Mouse (Mus musculus) adrenal gland, adult (tissue): ENCODE measurements around the gene Wdr31.

Experiments used
- DNase-seq, 2 experiments: peaks; one replicate each; pipeline ENCODE4 v3.0.0; 2022 to 2023; ENCODE audit warnings: low spot score in 1 of 2; ENCODE audit not compliant: inconsistent age in 2 of 2

Wdr31 gene

GRCm38 (mm10) chr4:62440986-62441385 lies 29.7 kb downstream of the Wdr31 start:
- no peak for DNase-seq

DNA sequence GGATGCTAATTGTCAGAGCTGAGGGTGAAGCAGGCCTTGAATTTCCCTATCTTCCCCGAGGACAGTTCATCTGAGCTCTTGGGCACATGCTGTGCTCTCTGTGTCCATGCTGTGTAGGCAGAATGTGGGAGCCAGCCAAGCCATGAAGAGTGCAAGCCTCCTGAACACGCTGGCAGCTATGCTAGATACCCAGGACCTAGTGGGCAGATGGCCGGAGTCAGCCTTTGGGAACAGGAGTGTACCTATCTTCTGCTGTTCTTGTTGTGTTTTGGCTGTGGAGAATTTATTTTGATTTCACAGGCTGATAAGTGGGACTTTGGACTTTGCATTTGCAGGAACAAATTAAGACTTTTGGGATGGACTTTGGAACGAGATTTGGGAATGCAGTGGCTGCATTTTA lies 30.2 kb downstream of the Wdr31 start:
- no peak for DNase-seq

DNA sequence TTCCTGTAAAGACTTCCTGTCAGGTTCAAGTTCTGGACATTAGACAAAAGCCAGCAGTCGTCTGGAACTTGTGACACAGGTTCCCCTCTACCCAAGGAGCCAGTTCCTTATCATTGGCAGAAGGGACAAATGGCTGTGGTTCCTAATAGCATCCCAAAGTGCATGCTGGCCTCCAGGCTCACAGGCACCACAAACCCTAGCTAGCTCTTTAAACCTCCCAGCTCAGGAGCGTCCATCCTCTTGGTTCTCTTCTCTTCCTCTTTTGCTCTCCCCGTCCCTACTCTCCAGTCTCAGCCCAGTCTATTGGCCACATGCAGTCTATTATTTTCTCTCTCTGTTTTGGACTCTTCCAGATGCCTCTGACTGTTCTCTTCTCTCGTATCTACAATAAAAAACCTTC lies 30.9 kb downstream of the Wdr31 start:
- DNase-seq: no peak

GRCm38 (mm10) chr4:62437871-62438270 lies 32.8 kb downstream of the Wdr31 start:
- DNase-seq: no peak

DNA sequence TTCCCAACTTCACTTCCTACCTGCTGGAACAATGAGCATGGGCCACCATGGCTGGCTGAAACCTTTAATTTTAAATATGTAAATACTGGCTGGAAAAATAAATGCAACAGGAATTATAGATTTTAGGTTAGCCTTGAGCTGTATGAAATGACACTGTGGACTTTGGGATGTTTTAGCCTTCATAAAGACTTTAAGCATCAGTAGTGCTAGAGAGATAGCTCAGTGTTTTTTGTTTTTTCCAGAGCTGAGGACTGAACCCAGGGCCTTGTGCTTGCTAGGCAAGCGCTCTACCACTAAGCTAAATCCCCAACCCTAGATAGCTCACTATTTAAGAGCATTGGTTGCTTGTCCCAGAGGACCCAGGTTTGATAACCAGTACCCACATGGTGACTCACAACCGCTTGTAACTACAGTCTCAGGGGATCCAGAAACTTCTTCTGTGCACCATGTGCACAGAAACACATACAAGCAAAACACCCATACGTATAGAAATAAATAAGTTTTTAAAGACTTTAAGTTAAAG lies 33.4 kb downstream of the Wdr31 start:
- DNase-seq: no peak

DNA sequence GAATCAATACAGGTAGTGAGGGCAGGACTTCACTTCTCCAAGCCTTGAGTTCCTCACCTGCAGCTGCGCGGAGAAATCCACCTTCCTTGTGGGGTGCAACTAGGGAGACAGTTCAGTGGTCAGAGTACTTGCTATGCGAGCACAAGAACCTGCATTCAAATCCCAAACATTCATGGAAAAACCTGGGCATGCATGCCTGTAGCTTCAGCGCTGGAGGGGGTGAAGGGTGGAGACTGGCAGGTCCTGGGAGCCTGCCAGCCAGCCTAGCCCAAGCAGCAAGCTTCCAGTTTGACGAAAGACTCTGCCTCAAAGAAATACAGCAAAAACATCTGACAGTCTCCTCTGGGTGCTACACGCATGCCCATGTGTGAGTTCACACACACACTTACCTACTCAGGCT lies 35.6 kb downstream of the Wdr31 start, which contains the start of gene Rnf183:
Rnf183 (minus strand) TSS at position 172 of the 400 bp plus-strand sequence.
- DNase-seq: no peak

- peak in 1 of 2 experiments; percentile 71 for DNase-seq
These were observed 36.5 kb downstream of the Wdr31 start for GRCm38 (mm10) chr4:62433939-62434870.

DNA sequence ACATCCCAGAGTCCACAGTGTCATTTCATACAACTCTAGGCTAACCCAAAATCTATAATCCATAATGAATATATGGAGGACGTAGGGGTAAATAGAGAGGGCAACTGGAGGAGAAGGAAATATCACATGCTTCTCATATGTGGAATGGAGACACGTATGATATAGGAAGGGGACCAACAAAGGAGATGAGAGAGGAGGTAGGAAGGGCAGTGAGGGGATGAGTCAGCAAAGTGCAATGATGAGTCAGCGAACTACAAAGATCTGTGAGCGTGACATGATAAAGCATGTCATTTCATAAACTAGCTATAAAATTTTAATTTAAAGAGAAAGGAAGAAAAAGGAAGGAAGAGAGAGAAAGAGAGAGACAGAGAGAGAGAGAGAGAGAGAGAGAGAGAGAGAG lies 39.2 kb downstream of the Wdr31 start:
- peak in 1 of 2 experiments; percentile 67 for DNase-seq

DNA sequence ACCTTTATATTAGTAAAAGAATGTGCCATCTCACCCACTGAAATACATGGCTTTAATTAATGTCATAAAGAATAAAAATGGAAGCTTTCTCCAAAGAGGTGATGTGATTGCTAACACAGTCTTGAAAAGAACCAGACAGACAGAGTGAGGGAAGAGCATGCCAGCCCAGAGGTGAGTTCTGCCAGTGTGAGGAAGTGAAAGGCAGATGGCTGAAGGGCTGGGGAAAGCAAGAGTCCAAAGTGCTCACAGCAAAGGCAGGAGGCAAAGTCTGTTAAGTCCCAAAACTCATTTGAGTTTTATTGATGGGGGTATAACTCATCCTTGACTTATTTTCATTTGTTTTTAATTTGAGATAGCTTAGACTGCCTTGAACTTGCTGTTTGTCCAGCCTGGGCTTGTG lies 40.0 kb downstream of the Wdr31 start:
- no peak for DNase-seq

DNA sequence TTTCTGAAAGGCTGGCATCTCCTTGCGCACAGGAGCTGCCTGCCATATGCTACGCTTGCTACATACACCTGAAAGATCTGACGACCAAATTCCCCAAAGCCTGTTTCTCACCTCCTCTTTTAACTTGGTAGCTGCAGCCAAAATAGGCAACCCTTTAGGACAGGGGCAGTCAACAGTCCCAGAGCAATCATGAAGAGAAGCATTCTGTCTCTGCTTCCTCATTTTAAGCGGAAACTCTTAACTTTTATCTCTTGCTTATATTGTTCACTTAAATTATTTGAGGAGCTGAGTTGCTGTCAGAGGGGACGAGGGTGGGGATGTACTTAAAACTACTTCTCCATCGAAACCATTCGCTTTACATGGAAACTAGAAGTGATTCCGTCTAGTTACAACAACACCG lies 41.1 kb downstream of the Wdr31 start:
- DNase-seq: no peak

DNA sequence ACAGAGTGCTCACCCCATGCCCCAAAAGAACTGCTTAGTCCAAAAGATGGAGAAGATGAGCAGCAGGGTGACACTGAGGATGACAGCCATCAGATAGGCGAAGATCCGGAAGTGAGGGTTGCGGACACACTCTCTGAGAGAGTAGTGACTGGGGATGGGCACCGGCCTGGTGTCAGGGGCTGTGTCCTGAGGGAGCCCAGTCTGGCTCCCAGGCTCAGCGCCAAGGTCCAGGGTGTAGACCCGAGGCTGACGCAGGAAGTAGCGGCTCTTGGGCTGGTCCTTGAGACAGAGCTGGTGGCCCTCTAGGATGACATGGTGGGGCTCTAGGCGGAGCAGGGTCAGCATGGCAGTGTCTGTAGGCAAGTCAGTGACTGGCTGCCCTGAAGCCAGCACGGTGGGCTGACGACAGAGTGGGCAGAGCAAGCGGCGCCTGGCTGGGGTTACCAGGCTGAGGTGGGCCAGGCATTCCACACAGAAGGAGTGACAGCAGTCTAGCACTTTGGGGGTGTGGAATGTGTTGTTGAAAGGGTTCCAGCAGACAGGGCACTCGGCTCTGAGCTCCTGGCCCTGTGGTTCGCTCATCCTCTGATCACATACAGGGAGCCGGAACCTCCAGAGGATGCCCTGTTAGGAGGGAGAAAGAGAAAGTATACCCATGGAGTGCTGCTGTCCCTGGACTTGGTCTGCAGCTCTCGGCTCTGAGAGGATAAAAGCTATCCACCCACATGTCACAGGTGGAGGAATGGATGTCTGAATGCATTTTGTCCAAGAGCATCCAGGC lies 42.5 kb downstream of the Wdr31 start:
- peak; percentile 21 to 38 for DNase-seq

- no peak for DNase-seq
These were observed 44.8 kb downstream of the Wdr31 start for GRCm38 (mm10) chr4:62425891-62426290.

DNA sequence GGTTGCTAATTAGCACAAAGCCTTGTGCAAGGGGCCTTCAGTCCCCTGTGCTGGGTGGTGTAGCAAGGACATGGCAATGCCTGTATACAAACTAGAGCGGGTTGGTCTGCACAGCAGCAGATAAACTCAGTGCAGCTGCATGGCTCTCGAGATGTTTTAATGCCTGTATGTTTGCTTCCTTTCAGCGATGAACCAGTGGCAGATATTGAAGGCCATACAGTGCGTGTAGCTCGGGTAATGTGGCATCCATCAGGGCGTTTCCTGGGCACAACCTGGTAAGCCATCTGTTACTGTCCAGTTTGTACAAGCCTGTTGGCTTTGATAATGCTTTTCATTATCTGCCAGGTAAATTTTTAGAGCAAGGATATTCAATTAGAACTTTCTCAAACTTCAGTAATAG lies 51.6 kb downstream of the Wdr31 start:
- DNase-seq: no peak

DNA sequence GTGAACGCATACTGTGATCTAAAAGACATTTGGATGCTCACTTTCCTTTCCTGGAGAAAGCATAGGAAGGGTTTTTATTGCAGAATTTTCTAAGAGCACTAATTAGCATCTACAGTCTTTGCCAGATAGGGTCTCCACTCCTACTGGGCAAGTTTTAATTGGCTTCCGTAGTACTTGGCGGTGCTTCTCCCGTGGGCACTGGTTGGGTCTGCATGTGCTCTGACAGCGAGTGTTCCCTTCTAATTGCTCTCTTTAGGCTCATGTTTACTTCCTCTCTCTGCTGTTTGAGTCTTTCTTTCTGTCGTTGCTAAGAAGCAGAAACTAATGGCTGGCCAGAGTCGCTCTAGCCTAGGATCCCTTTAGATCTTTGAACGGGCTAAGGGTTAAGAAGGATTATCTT lies 52.2 kb downstream of the Wdr31 start:
- DNase-seq: no peak

GRCm38 (mm10) chr4:62411606-62412005 lies 59.1 kb downstream of the Wdr31 start:
- DNase-seq: peak; percentile 84 to 92

- no peak for DNase-seq
These were observed 60.4 kb downstream of the Wdr31 start for GRCm38 (mm10) chr4:62410325-62410724.

GRCm38 (mm10) chr4:62409615-62410014 lies 61.1 kb downstream of the Wdr31 start:
- no peak for DNase-seq

GRCm38 (mm10) chr4:62408601-62409282 lies 62.0 kb downstream of the Wdr31 start, which contains the start of the genes Cdc26 and Prpf4:
Gene Cdc26, minus strand, starts transcription at chr4:62408642.
Gene Prpf4, plus strand, starts transcription at chr4:62408797.
- DNase-seq: peak; percentile 98 to 99

DNA sequence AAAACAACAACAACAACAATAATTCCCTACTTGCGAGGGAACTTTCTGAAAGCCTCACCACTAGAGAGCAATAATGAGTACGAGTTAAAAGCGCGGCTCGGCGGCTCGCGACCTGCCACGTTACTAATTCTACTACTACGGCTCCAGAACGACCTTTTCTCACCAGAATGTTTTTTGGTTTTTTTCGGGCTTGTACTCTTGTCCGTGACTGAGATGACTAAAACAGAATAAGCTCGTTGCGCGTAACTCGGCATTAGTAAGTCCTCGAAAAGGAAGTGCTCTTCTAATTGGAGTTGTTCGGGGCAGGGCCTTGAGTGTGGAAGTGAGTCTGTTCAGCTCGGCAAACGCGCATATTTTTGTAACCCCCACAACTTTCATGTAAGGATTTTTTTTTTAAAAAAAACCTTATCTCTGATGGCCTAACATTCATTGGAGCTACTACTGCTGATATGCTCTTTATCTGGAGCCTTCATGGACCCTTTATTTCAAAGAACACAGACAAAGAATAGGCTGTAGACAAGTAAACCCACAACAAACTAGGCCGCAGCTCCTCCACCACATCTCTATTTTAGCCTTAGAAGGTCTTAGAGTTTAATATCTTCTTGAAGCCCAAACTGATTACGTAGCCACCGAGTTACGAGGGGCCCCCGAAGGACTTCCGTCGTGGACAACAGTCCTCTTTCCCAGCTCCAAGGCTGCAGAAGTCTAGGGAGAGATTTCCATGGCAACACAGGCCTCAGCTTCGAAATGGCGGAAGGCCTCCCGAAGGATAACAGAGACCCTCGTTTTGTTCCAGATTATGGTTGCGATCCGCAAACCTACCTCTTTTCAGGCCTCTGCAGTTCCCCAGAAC lies 62.7 kb downstream of the Wdr31 start:
- peak; percentile 67 to 91 for DNase-seq

GRCm38 (mm10) chr4:62406133-62406532 lies 64.6 kb downstream of the Wdr31 start:
- no peak for DNase-seq
